Mouse (Mus musculus): Measurements from ENCODE around the gene Col4a4.

Col4a4 gene

DNA sequence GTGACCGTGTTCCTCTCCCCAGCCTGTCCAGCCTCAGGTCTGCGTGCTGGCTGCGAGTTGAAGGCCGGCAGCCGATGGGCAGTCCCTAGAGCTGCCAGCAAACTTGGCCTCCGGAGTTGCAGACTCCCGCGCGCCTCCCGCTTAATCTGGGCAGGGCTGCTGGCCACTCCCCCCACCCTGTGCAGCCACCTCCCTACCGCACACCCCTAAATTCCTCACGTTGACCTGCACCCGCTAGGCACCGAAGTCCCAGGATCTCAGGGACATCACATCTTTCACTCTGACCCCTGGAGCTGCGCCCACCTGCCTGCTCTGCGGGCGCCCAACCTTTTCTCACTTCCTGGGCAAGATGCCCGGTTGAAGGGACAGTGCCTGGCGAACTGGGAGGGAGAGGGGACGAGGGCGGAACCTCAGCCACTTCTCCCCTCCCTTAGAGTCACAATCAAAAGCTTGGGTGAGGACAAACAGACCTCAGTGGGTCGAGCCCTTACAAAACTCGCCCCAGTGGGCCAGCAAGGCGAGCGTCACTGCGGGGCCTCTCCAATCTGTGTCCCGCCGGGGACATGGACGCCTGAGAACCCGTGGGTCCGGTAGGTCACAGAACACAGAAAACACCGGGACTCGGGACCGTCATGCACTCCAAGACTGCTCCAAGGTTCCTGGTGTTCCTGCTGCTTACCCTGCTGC lies at the start of gene Col4a4, which contains the start of gene Col4a3:
TSS of gene Col4a4 (minus strand) at position 137 of the 687 bp plus-strand sequence.
TSS of gene Col4a3 (plus strand) at position 209 of the 687 bp plus-strand sequence.
- no peak for DNase-seq (ENCODE audit: low read depth)

DNA sequence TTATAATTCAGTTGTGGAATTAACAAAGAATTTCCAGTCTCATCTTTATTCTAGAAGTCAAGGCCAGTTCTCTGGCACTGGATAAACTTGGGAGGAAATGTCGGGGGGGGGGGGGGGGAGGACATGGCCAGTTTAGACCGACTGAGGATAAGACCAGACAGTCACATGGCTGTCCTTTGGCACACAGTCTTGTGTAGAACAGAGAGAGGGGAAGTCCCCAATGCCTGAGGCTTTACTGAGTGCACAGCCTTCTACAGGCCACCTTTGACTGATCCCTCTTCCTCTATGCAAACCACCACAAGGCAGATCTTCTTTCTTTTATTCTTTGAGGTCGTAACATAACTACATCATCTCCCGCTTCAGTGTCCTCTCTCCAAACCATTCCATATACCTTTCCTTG lies 49.7 kb upstream of the Col4a4 start:
- no peak for DNase-seq (ENCODE audit: low read depth)

DNA sequence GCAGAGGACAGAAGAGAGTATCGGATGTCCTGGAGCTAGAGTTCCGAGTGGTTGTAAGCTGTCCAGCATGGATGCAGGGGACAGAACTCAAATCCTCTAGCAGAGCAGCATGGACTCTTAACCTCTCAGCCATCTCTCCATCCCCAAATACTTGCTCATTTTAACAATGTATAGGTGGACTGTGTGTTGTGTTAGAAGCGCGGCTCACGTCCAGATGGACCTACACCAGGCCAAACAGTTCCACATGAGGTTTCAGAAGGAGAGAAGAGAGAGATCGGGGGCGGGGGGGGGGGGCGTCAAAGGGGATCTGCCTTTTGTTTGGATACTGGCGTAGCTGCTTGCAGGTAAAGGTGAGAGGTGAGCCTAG lies 48.6 kb upstream of the Col4a4 start:
- DNase-seq (ENCODE audit: low read depth): no peak

DNA sequence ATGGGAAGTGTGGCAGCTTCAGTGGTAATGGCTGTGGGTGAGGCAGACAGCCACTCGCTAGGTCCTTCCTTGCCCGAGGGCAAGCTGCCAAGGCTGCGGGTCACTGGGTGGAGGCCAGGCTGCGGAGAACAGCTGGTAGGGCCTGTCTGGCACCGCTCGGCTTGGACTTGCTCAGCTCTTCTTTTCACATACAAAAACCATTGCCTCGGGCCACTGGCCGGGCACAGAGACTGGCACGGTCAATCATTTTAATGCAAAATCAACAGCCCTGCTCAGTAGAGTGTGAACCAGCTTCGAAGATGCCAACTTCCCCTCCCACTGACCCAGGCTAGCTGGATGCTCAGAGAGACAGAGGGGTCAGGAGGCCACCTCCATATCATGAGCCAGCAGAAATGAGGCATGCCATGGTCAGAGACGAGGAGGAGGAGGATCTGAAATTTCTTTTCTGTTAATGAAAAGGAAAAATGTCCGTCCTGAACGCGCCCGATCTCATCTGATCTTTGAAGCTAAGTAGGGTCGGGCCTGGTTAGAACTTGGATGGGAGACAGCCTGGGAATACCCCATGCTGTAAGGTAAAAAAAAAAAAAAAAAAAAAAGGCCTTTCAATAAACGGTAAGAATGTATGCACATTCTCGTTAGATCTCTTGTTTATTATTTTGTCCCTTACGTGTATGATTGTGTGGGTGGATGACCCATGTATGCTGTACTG lies 48.0 kb upstream of the Col4a4 start:
- peak; percentile 23 for DNase-seq (ENCODE audit: low read depth)

DNA sequence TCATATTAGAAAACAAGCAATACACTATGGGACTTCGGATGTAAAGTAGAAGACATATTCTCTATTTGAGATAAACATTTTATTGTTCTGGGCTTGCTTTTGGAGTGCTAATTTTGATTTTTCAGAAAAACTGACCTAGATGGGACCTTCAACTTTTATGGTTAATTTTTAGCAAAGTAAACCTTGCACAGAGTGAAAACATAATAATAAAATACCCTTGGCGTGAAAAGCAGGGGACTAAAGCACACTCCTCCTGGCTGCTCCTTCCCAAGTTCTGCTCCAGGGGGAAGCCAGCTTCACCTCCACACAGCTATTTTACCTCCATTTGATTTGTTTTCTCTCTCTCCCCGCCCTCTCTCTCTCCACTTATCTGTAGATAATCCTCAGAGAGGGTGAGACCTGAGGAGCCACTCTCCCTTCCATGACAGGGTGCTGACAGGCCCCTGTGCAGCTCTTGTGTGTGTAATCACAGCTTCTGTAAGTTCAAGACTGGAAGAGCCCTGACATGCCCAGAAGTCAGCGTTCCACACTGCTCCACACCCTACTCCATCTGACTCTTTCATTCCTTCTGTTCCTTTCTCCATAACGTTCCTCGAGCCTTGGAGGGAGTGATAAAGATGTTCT lies 44.6 kb upstream of the Col4a4 start:
- DNase-seq (ENCODE audit: low read depth): no peak

DNA sequence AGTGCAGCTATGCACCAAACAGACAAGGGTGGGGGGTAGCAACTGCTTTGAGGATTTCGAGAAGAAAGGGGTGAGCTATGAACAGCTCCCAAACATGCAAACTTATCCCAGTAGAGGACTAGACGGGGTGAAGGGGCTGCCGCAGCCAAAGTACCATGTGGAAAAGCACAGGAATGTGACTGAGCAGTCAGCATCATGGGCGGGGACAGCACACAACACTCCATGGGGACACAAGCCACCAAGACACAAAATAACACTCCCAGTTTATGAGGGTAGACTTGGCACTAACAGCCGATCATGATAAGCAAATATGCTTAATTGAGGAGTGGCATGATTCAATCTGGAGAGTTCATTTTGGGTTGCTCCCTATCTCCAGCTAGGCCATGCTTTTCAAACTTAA lies 42.8 kb upstream of the Col4a4 start:
- DNase-seq (ENCODE audit: low read depth): no peak

DNA sequence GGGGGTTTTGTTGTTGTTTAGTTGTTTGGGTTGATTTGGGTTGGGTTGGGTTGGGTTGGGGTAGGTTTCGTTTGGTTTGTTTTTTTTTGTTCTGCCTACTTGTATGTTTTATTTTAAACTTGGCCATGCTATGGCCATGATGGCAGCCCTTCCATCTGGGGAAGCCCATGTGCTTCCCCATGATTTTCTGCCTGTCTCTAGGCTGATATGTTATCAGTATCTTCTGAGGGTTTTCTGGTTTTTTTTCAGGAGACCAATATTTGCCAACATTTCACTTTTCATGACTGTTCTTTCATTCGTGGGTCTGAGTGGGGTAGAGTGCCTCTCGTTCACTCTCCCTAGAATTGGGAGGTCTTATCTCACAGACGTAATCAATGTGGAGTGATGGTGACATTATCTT lies 41.0 kb upstream of the Col4a4 start:
- DNase-seq (ENCODE audit: low read depth): no peak

DNA sequence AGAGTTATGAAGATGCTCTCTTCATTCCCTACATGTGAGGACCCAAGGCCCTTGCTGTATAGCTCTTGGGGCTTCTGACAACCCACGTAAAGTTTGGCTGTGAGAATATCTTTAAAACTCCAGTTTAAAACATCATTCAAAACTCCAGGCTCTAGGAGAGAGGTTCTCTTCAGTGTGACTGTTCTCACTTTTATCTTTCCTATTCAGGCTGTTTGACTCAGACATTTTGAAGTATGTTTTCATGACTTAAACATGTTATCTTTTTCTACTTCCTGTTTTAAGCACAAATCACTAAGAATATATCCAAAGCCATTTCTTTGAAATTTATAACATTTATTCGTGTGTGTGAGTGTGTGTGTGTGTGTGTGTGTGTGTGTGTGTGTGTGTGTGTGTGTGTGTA lies 38.8 kb upstream of the Col4a4 start:
- DNase-seq (ENCODE audit: low read depth): no peak

DNA sequence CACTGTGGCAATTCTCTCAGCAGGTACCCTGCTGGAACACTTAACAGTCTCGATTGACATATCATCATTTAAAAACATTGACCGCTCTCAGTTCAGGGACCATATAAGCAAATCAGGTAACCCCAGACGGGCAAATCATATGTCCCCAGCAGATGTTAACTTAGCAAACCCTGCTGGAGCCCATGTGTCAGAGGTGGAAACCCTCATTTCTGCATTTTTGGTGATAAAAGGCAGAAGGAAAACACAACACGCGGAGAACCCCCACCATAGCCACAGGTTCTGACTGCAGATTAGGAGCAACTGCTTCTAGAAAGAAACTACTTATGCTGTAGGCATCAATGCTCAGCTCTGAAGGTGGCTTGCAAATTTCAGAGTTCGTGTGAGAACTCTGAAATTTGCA lies 38.3 kb upstream of the Col4a4 start:
- DNase-seq (ENCODE audit: low read depth): no peak

DNA sequence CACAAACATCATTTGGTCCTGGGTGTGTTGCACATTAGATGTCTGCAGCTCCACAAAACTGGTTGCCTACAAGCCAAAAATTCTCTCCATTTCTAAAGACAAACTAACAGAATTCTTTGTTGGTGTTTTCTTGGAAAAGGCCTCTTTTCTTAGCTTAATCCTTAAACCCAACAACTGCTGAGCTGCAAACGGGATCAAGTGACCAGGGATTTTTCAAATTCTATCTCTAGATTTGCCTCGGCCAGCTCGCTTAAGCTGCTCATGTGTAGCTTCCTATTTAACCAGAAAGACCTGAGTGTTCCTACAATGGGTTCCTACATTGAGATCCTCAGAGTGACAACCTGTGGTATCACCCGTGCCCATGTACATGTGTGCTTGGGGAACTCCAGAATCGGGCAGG lies 33.3 kb upstream of the Col4a4 start:
- DNase-seq (ENCODE audit: low read depth): no peak

DNA sequence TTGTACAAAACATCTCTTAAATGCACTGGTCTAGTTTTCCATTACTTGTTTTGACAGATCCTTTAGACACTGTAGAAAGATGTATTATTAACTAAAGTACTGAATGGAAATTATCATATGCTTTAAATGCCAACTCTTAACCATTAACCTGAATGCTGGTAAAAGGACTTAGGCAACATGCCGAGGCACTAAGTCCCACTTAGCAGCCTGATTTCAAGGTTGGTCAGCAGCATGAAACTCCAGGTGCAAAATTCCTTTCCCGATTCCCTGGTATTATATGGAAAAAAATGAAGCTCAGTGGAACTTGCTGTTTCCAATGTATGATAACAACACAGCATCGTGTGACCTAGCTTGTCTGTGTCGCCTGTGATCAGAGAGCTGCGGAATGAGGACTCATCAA lies 31.9 kb upstream of the Col4a4 start:
- no peak for DNase-seq (ENCODE audit: low read depth)

DNA sequence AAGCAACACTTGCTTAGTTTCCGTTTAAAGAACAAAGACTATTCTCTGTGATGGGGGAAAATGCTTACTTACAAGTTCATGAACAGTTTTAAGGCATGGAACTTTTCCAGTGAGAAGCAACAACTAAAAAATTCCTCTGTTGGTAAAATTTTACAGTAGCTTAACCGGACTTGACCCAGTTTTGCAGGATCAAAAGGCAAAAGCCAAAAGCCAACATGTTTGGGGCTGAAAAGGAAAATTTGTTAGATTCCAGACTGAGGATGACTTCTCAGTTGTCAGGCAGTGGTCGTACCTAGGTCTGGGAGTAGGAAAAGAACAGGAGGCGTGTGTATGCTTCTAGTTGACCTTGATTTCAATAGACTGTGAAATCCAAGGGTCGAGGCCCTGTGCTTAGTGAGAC lies 31.4 kb upstream of the Col4a4 start:
- no peak for DNase-seq (ENCODE audit: low read depth)

DNA sequence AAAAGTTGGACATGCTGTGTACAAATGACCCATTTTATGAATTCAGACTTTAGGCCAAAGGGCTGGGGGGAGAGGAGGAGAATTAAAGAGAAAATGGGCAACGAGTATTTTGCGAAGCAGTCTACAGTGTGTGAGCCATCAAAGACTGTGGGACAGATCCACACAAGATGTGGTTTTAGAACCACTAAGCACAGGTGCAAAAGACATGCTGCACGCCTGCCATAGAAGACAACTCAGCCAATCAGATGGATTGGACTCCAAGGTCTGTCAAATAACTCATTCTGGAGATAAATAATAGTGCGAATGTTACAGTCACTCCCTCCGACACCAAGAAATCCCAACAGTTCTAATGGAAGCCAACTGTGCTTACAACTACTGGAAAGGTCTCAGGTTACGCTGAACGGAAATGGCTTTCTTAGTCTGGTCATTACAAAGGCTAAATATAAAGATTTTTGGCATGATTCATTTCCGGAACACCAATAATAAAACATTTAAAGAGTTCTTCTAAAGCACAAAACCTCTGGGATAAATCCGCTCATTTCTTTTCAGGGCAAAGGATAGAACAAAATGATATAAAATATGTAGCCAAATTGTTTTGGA lies 25.5 kb upstream of the Col4a4 start:
- no peak for DNase-seq (ENCODE audit: low read depth)

DNA sequence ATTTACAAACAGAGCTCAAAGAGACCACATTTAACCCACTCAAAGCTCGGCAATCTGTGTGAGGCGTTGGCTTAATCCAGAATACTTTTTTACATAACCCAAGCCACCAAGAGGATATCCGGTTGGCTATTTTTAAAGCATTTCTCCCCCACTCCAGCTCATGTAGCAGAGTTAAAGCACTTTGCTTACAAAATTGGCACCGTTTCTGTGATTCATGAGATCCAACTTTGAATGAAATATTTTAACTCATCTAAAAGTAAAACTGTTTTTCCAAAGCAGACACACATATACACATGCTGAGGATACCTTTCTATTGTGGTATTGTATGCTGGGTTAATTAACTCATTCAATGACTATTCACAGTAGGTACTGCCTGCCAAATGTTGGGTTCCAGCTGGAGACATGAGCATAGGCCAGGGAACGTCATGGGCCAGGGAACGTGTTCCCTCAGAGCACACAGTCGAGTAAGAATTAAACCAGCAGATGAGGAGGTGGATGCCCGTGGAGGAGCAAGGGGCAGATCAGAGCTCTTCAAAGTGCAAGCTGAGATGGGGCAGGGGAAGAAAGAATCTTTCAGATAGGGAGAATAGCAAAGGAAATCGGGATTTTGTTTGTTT lies 22.1 kb upstream of the Col4a4 start:
- DNase-seq (ENCODE audit: low read depth): no peak

DNA sequence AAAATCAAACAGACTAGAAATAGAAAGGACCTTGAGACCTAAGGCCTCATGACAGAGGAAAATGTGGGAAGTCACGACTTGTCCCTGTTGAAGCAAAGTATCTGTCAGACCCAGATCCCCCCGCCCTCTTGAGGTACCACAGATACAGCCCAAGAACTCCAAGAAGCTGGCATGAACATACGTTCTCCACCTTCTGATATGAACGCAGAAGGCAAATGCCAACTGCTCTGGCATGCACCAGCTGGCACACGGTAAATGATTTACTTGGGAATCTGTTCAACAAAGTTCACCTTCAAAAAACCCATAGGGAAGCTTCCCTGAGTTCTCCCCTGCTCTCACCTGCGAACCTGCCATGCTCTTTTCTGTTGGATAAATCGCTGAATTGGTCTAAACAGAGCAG lies 19.2 kb upstream of the Col4a4 start:
- no peak for DNase-seq (ENCODE audit: low read depth)

DNA sequence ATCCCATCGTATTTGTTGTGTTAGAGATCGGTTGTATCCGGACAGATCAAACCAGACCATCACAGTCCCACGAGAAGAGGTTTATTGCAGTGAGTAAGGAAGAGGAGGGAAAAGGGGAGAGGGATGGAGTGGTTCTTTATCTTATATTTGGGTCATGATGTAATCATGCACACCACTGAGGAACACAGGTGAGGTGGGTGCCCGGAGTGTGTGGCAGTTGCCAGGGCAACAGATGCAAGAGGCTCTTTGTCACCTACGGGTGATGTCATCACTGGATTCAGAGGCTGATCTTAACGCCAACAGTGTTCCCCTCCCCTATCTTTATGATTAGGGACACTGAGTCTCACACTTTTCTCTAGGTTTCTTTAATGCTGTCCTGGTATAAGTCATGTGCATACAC lies 18.7 kb upstream of the Col4a4 start:
- DNase-seq (ENCODE audit: low read depth): no peak

DNA sequence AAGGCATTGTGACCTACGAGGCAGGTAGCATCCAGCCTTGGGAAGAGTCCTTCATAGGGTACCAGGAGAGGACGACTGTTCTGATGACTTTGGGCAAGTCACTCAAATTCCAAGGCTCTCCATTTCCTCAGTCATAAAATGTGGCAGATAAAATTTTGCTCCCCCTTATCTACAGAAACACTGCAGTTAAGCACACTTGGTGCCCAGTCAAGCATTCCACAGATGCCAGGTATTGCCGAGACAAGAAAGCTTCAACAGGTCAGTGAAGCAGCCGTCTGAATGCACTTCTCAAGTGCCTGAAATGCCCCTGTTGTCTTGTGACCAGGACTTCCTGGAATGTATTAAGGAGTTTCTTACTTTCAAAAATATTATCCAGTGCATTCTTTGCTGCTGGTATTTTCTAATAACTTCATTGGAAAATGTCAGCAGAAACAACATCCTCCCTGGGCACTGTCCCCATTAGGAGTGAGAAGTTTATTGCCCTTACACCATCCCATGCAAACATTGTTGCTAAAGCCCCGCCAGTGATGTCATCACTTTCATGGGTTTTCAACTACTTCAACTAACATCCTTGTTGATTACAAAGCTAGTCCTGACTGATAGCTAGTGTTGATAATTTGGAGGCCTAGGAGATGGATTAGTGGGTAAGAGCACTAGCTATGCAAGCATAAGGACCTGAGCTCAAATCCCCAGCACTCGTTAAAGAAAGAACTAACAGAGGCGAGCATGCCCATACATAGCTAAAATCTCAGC lies 16.7 kb upstream of the Col4a4 start:
- no peak for DNase-seq (ENCODE audit: low read depth)

DNA sequence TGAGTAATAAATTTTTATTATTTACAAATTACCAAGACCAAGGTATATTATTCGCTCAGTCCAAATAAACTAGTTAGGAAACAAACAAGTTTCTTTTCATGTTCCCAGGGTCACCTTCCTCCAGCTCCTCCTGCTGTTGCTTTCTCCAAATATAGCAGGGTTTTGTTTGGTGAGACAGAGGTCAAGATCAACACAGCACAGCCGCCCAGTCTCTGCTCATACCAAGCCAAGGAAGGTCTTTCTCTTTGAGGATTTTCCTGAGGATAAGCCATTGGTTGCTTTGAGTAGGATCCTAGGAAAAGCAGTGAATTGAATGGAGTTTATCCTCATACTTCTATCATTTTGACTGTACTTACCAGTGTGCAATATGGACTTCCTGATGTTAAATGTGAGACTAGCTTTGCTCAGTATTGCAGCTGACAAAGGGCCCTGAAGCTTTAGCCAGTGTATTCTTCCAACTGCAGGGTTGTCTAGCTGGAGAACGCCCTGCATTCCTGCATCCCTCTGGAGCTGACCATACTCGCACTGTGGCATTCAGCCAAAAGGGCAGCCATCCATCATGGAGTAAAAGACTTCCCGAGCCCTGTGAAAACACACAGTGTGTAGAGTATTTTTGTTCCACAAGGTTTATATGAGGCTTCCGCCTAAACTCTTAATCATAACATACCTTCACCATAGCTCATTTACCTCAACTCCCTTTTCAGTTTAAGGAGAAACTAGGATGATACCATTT lies 10.4 kb upstream of the Col4a4 start:
- DNase-seq (ENCODE audit: low read depth): no peak

DNA sequence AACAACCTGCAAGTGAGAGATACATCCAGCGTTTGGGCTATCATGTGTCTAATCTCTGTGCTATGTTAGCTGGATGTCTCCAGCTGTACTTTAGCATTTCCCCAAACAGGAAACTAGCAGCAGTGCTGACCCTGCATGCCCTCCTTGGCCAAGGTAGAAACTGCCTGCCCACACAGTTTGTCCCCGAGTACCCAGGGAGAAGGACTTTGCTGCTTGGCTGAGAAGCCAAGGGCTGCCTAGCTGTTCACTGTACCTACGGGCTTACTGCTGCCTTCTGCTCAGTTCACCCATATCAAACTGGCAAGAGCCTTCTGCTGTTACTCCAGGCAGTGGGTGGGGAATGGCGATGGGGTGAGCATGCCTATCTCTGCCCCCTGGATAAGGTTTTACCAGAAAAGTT lies 3.6 kb upstream of the Col4a4 start:
- no peak for DNase-seq (ENCODE audit: low read depth)

DNA sequence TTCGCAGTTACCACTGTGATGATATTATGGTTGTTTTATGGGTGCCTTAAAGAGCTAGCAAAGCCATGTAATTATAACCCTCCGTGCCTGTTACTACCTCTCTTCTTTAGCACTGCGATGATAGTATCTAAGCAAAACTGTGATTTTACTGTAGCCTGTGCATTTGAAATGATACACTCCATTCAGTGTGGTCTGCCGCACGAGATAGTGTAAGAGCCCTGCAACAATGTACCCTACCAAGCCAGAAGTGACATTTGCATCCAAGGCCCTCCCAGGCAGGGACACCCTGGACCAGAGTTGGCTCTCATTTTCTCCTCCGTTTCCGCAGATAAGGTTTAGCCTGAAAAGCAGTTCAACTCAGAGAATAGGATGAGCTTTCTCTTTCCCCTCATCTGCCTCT lies 668 bp downstream of the Col4a4 start:
- DNase-seq (ENCODE audit: low read depth): no peak

DNA sequence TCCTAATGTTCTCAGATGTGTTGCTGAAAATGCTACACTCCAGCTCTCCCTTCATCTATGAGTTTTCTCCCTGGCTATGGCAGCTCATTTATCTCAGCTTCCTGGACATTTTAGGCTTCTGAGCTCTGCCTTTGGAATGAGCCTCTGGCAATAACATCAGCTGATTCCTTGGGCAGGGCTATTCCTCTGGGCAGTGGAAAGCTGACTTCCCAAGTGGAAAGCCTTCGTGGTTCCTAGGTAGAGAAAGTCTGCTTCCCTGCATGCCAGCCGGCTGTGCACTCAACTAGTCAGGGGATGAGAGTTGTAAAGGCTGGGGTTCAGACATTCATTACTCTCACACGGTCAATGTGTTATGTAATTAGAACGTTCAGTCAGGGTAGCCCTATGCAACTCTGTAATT lies 8.3 kb downstream of the Col4a4 start:
- no peak for DNase-seq (ENCODE audit: low read depth)

Measured in fibroblast of lung, adult 2 months (primary cell).